Mouse (Mus musculus): ENCODE data around the gene Ckap5. TPM values are rescaled to one million over a fixed set of nuclear protein-coding genes. Genes with fewer than 3 reads are reported as not detected.

The Ckap5 gene
- polyA plus RNA-seq, 1 experiment: 106 TPM

GRCm38 (mm10) chr2:91629682-91630081, 103.1 kb downstream of the Ckap5 start:
- no peak for DNase-seq (ENCODE audit: low read depth)
- TF ChIP-seq POLR2A (IDR thresholded peaks at IDR 0.05; ENCODE audit: borderline replicate concordance, extremely low read depth, insufficient read depth, insufficient read length, poor library complexity, severe bottlenecking): no peak
- TF ChIP-seq CTCF (IDR thresholded peaks at IDR 0.05; ENCODE audit: borderline replicate concordance, extremely low read depth, insufficient read depth, insufficient read length): no peak

DNA sequence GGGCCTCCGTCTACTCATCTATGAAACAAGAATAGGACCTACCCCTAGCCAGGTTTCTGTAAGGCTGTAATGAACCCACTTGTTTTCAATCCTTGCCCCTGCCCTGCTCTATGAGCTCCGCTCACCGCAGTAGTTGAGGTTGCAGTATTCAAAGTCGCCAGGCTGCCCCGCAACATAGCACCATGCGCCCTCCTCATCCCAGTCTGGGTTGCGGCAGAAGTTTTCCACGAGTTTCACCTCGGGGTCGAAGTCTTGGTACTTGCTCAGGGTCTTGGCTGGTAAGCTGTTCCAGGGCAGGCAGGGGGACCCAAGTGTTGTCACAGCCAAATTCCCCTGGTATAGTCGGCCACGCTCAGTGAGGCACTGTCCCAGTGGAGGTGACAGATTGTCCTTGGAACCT, 103.8 kb downstream of the Ckap5 start:
- TF ChIP-seq CTCF (IDR thresholded peaks at IDR 0.05; ENCODE audit: borderline replicate concordance, extremely low read depth, insufficient read depth, insufficient read length): no peak
- no peak for TF ChIP-seq POLR2A (IDR thresholded peaks at IDR 0.05; ENCODE audit: borderline replicate concordance, extremely low read depth, insufficient read depth, insufficient read length, poor library complexity, severe bottlenecking)
- no peak for DNase-seq (ENCODE audit: low read depth)

DNA sequence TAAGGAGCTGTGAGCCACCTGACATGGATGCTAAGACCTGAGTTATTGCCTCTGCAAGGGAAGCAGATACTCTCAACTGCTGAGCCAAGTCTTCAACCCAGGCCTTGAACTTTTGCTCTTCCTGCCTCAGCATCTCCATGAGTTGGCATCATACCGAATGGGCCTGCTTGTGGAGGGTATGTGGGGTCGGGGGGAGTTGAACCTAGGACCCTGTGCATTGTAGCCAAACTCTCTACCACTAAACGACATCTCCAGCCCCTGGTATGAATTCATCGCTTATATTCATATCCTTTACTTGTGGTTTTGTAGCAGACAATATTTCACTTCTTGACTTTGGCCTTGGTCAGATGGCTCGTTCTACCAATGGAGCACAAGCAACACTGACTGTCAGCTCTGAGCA, 105.3 kb downstream of the Ckap5 start:
- TF ChIP-seq POLR2A (IDR thresholded peaks at IDR 0.05; ENCODE audit: borderline replicate concordance, extremely low read depth, insufficient read depth, insufficient read length, poor library complexity, severe bottlenecking) (no peak), CTCF (IDR thresholded peaks at IDR 0.05; ENCODE audit: borderline replicate concordance, extremely low read depth, insufficient read depth, insufficient read length) (no peak)
- no peak for DNase-seq (ENCODE audit: low read depth)

DNA sequence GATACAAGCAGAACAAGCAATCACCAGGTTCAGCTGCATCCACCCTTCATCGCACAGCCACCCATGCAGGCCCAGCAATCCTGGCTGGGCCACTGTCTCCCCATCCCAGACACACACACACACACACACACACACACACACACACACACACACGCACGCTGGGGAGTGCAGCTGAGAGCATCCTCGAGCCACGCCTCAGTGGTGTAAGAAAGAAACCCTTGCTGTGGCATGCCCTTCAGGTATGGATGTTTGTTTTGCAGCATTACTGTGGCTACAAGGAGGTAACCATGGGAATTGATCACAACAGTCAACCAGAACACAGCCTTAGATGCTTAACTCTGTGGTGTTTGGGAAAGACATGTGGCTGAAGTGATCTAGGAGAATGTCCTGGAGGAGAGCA, 105.8 kb downstream of the Ckap5 start:
- DNase-seq (ENCODE audit: low read depth): no peak
- TF ChIP-seq POLR2A (IDR thresholded peaks at IDR 0.05; ENCODE audit: borderline replicate concordance, extremely low read depth, insufficient read depth, insufficient read length, poor library complexity, severe bottlenecking) (no peak), CTCF (IDR thresholded peaks at IDR 0.05; ENCODE audit: borderline replicate concordance, extremely low read depth, insufficient read depth, insufficient read length) (no peak)

GRCm38 (mm10) chr2:91633334-91633977, 106.9 kb downstream of the Ckap5 start:
- no peak for DNase-seq (ENCODE audit: low read depth)
- TF ChIP-seq CTCF (IDR thresholded peaks at IDR 0.05; ENCODE audit: borderline replicate concordance, extremely low read depth, insufficient read depth, insufficient read length) (no peak), POLR2A (IDR thresholded peaks at IDR 0.05; ENCODE audit: borderline replicate concordance, extremely low read depth, insufficient read depth, insufficient read length, poor library complexity, severe bottlenecking) (no peak)

DNA sequence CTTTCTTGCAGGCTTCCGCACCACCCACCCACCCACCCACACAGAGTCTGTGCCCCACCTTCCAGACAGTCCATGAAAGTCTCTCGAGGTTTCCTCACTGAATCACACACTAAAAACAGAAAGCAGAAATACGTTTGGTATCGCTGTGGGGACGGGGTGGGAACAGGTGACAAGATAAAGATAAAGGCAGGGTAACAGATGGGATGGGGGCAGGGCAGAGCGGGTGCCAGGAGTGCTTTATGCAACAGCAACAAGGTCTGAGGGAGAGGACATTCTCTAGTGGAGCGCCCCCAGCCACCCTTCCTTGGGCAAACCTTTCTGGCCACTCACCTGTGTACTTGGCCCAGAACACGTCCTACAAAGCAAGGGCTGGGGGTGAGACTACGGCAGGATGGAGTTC, 108.3 kb downstream of the Ckap5 start:
- no peak for DNase-seq (ENCODE audit: low read depth)
- TF ChIP-seq POLR2A (IDR thresholded peaks at IDR 0.05; ENCODE audit: borderline replicate concordance, extremely low read depth, insufficient read depth, insufficient read length, poor library complexity, severe bottlenecking) (no peak), CTCF (IDR thresholded peaks at IDR 0.05; ENCODE audit: borderline replicate concordance, extremely low read depth, insufficient read depth, insufficient read length) (no peak)

DNA sequence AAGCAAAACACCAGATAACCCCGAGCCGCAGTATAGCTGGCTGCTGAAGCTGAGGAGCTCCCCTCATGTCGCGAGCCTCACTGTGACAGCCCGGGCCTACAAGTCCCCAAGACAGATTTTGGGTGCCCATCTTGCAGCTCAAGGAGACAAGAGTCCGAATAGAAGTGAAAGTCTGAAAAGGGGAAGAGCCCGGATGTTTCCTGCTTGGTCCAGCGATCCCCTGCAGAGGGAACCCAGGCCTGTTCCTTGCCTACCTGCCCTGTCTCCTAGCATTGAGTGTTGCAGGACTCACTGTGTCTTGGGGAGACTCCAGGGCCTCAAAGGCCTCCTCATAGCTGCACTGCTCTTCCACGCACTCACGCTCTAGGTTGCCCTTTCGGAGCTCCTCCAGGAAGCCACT, 108.9 kb downstream of the Ckap5 start:
- no peak for TF ChIP-seq POLR2A (IDR thresholded peaks at IDR 0.05; ENCODE audit: borderline replicate concordance, extremely low read depth, insufficient read depth, insufficient read length, poor library complexity, severe bottlenecking)
- no peak for TF ChIP-seq CTCF (IDR thresholded peaks at IDR 0.05; ENCODE audit: borderline replicate concordance, extremely low read depth, insufficient read depth, insufficient read length)
- DNase-seq (ENCODE audit: low read depth): no peak

DNA sequence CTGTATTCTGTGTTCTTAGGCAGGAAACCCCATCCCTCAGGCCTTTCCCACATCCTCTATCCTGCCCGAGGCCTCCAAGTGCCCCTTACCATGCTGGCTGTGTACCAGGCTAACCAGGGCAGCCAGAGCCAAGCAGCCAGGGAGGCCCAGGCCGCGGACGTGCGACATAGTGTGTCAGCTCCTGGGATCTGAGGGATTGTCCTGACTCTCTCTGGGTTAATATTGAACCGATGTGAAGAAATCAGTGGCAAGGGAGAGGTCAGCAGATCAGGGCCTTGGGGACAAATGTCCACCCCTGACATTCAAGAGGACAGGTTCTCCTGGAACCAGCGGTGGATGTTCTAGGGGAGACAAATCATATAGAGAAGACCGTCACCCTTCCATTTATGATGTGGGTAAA, 109.7 kb downstream of the Ckap5 start, which contains the start of gene F2:
Gene F2, minus strand, starts transcription at position 186 of the 400 bp plus-strand sequence.
- DNase-seq (ENCODE audit: low read depth): no peak
- TF ChIP-seq CTCF (IDR thresholded peaks at IDR 0.05; ENCODE audit: borderline replicate concordance, extremely low read depth, insufficient read depth, insufficient read length) (no peak), POLR2A (IDR thresholded peaks at IDR 0.05; ENCODE audit: borderline replicate concordance, extremely low read depth, insufficient read depth, insufficient read length, poor library complexity, severe bottlenecking) (no peak)

DNA sequence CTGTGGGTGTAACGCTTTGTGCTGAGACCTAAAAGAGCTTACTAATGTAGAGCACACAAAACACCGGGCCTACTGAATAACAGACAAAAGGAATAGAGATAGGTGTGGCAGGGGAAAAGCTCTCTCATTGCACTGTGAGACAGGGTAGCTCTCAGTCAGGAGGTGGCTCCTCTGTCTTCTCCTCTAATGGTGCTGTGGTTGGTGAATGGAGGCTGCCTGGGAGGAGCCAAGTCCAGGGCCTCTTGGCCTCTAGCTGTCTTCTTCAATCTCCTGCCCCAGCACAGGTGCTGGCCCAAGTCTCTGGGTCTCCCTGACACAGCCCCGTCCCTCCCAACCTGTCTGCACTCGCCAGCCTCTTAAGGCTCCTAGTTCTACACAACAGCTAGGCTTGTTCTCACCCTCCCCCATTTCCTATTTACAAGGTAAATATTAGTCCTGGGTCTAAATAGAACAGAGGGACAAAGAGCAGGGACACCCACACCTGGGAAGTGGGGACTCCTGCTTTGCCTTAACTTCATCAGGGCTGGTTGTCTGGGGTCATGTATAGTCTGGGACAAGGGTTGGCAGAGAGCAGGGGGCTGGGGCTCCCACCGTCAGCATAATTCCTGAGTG, 110.3 kb downstream of the Ckap5 start:
- no peak for DNase-seq (ENCODE audit: low read depth)
- TF ChIP-seq POLR2A (IDR thresholded peaks at IDR 0.05; ENCODE audit: borderline replicate concordance, extremely low read depth, insufficient read depth, insufficient read length, poor library complexity, severe bottlenecking): no peak
- no peak for TF ChIP-seq CTCF (IDR thresholded peaks at IDR 0.05; ENCODE audit: borderline replicate concordance, extremely low read depth, insufficient read depth, insufficient read length)

DNA sequence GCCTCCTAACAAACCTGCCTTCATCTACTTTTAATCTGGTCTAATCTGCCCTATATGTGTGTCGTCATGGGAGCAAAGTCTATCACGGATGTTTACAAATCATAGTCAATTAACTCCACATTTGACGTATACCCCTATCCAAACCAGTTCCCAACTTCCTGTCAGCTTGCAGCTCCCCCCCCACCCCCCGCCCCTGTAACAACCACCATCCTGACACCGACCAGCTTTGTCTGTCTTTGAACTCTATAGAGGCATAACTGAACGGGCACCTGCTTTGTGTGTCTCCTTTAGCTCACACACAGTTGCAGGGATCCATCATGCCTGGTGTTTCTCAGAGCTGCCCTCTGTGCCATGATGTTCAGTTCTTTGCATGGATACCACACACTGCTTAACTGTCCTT, 112.4 kb downstream of the Ckap5 start:
- TF ChIP-seq CTCF (IDR thresholded peaks at IDR 0.05; ENCODE audit: borderline replicate concordance, extremely low read depth, insufficient read depth, insufficient read length): no peak
- no peak for TF ChIP-seq POLR2A (IDR thresholded peaks at IDR 0.05; ENCODE audit: borderline replicate concordance, extremely low read depth, insufficient read depth, insufficient read length, poor library complexity, severe bottlenecking)
- DNase-seq (ENCODE audit: low read depth): no peak

- DNase-seq (ENCODE audit: low read depth): no peak
- TF ChIP-seq POLR2A (IDR thresholded peaks at IDR 0.05; ENCODE audit: borderline replicate concordance, extremely low read depth, insufficient read depth, insufficient read length, poor library complexity, severe bottlenecking) (no peak), CTCF (IDR thresholded peaks at IDR 0.05; ENCODE audit: borderline replicate concordance, extremely low read depth, insufficient read depth, insufficient read length) (no peak)
Measured at GRCm38 (mm10) chr2:91642825-91643415, 116.4 kb downstream of the Ckap5 start.

DNA sequence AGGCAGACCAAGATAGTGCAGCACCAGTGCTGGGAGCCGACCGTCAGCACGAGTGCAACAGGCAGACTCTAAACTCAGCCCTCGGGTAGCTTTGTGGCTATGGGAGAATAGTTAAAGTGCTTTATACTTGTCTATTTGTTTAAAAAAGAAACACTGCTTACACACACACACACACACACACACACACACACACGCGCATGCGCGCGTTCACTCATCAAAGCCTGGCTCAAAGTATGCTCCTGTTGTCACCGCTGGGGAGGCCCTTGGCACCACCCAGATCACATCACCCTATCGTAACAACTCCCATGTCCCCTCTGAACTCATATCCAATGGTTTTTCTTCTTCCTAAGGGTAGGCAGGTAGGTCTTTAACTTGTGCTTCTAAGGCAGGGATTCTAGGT, 117.5 kb downstream of the Ckap5 start:
- DNase-seq (ENCODE audit: low read depth): no peak
- TF ChIP-seq CTCF (IDR thresholded peaks at IDR 0.05; ENCODE audit: borderline replicate concordance, extremely low read depth, insufficient read depth, insufficient read length) (no peak), POLR2A (IDR thresholded peaks at IDR 0.05; ENCODE audit: borderline replicate concordance, extremely low read depth, insufficient read depth, insufficient read length, poor library complexity, severe bottlenecking) (no peak)
